9 mouse cellular contexts compared by ENCODE assay signal in genomic region chr13:104939856-104940255, GRCm38 (mm10).
DNase-seq lines count a peak whose midpoint lies in the region; ATAC-seq lines count a peak whose summit lies in the region.
"Had no signal": no experiment of that assay in that cellular context is flagged by ENCODE, and none has a peak within 500 bp of the region (broad histone marks: within the 10 kb centered on the region; RNA-seq: fewer than 3 reads in every experiment).

No protein-coding gene starts in this region.

- H3K4me3 ChIP-seq in forebrain, embryonic 11.5 days (ENCODE audit: low read depth, low read length) = no peak overlapping the region
- H3K4me3 ChIP-seq in forebrain, embryonic 13.5 days = no peak overlapping the region
- H3K4me3 ChIP-seq in hindbrain, embryonic 13.5 days = no peak overlapping the region
- no peak overlapping the region for H3K4me3 ChIP-seq in liver, embryonic 13.5 days (replicated peaks)
- H3K4me3 ChIP-seq: hindbrain, embryonic 15.5 days had no signal

- H3K9me3 ChIP-seq in forebrain, embryonic 11.5 days (ENCODE audit: control insufficient read depth, low read length) = no peaks in the 10 kb centered on the region
- no peaks in the 10 kb centered on the region for H3K9me3 ChIP-seq in forebrain, embryonic 13.5 days (replicated peaks)
- H3K9me3 ChIP-seq in hindbrain, embryonic 13.5 days = no peaks in the 10 kb centered on the region
- H3K9me3 ChIP-seq in liver, embryonic 13.5 days (replicated peaks) = no peaks in the 10 kb centered on the region
- H3K9me3 ChIP-seq: hindbrain, embryonic 15.5 days had no signal

- H3K27ac ChIP-seq in forebrain, embryonic 11.5 days (ENCODE audit: low read depth, low read length) = no peak overlapping the region
- H3K27ac ChIP-seq in forebrain, embryonic 13.5 days = no peak overlapping the region
- no peak overlapping the region for H3K27ac ChIP-seq in hindbrain, embryonic 13.5 days
- H3K27ac ChIP-seq in liver, embryonic 13.5 days = no peak overlapping the region
- H3K27ac ChIP-seq: hindbrain, embryonic 15.5 days had no signal

- H3K4me1 ChIP-seq in forebrain, embryonic 11.5 days (replicated peaks; ENCODE audit: control insufficient read depth, insufficient read depth, low read length) = 0 out of 2 replicates have a peak, but pooled peaks cover 5% of the 10 kb centered on the region
- peaks cover 21% of the 10 kb centered on the region for H3K4me1 ChIP-seq in forebrain, embryonic 13.5 days
- peaks cover 19% of the 10 kb centered on the region for H3K4me1 ChIP-seq in hindbrain, embryonic 13.5 days (replicated peaks)
- no peaks in the 10 kb centered on the region for H3K4me1 ChIP-seq in liver, embryonic 13.5 days (replicated peaks)

- H3K27me3 ChIP-seq in forebrain, embryonic 11.5 days (ENCODE audit: control insufficient read depth, insufficient read depth, low read length) = no peaks in the 10 kb centered on the region
- no peaks in the 10 kb centered on the region for H3K27me3 ChIP-seq in forebrain, embryonic 13.5 days
- no peaks in the 10 kb centered on the region for H3K27me3 ChIP-seq in hindbrain, embryonic 13.5 days
- no peaks in the 10 kb centered on the region for H3K27me3 ChIP-seq in liver, embryonic 13.5 days
- H3K27me3 ChIP-seq: hindbrain, embryonic 15.5 days had no signal

- no peaks in the 10 kb centered on the region for H3K36me3 ChIP-seq in forebrain, embryonic 11.5 days (ENCODE audit: control insufficient read depth, insufficient read depth, low read length)
- no peaks in the 10 kb centered on the region for H3K36me3 ChIP-seq in forebrain, embryonic 13.5 days (ENCODE audit: poor library complexity, severe bottlenecking)
- H3K36me3 ChIP-seq in hindbrain, embryonic 13.5 days = no peaks in the 10 kb centered on the region
- no peaks in the 10 kb centered on the region for H3K36me3 ChIP-seq in liver, embryonic 13.5 days
- H3K36me3 ChIP-seq: hindbrain, embryonic 15.5 days had no signal

- DNase-seq in forebrain, embryonic 11.5 days (ENCODE audit: low spot score) = peak; percentile 72
- DNase-seq in testis, postnatal 10 days (ENCODE audit: low spot score) = peak; percentile 80
- no peak for DNase-seq in testis, postnatal 14 days (ENCODE audit: low spot score)
- DNase-seq in cerebellum, postnatal 4 days (ENCODE audit: low spot score in 2 of 2) = peak; percentile 40 to 71
- peak; percentile 15 for DNase-seq in liver, embryonic 13.5 days
- peak; percentile 36 for DNase-seq in right cerebral cortex, postnatal 25 days

- ATAC-seq in forebrain, embryonic 11.5 days (replicated peaks; ENCODE audit: low FRiP score) = no peak
- no peak for ATAC-seq in forebrain, embryonic 13.5 days
- ATAC-seq in hindbrain, embryonic 13.5 days (ENCODE audit: low FRiP score) = 0 out of 2 replicates have a peak, but pooled peaks have one; percentile 12
- no peak for ATAC-seq in liver, embryonic 13.5 days (ENCODE audit: low read depth)

- no peak overlapping the region for H3K4me2 ChIP-seq in forebrain, embryonic 11.5 days (ENCODE audit: low read depth, low read length, severe bottlenecking)
- no peak overlapping the region for H3K4me2 ChIP-seq in forebrain, embryonic 13.5 days
- no peak overlapping the region for H3K4me2 ChIP-seq in hindbrain, embryonic 13.5 days
- no peak overlapping the region for H3K4me2 ChIP-seq in liver, embryonic 13.5 days
- H3K4me2 ChIP-seq: hindbrain, embryonic 15.5 days had no signal

- no peak overlapping the region for H3K9ac ChIP-seq in forebrain, embryonic 11.5 days (ENCODE audit: low read length)
- H3K9ac ChIP-seq in forebrain, embryonic 13.5 days = no peak overlapping the region
- no peak overlapping the region for H3K9ac ChIP-seq in hindbrain, embryonic 13.5 days
- no peak overlapping the region for H3K9ac ChIP-seq in liver, embryonic 13.5 days
- H3K9ac ChIP-seq: hindbrain, embryonic 15.5 days had no signal

- 7% methylated on average over 4 of the region's 4 CpGs for WGBS in forebrain, embryonic 11.5 days
- WGBS in forebrain, embryonic 13.5 days = 9% methylated on average over 4 of the region's 4 CpGs
- WGBS in hindbrain, embryonic 13.5 days = 4% methylated on average over 4 of the region's 4 CpGs
- WGBS in liver, embryonic 13.5 days (ENCODE audit: insufficient replicate concordance) = under 1% methylated on average over 4 of the region's 4 CpGs
